ENCODE assay signal across 8 mouse cellular contexts in the genomic region with DNA sequence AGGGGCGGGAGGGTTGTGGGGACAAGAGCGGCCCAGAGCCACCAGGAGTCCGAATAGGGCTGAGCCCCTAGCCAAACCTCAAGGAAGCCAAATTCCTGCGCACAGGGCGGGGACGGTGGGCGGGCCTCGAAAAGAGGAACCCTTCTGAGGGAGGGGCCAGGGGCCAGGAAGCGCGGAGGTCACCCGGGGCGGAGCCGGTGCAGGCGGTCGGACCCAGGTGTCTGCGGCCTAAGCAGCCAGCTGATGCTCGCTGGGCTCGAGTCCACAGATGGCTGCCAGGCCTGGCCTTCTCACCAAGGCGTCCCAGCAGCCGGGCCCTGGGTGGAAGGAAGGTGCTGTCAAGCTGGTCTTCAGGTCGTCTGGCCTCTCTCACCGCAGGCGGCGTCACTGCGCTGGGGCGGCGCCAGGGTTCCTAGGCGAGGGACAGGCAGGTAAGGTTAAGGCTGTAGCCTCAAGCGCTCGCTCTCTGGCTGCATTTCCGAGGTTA. TPM values are rescaled to one million over a fixed set of nuclear protein-coding genes. Genes with fewer than 3 reads are reported as not detected.
DNase-seq lines count a peak whose midpoint lies in the region; ATAC-seq and TF ChIP-seq lines count a peak whose summit lies in the region.

No protein-coding gene starts in this region.

- peak; percentile 24 for DNase-seq in kidney, adult 2 months
- DNase-seq in kidney, adult 18-20 months, result no peak
- peak; percentile 72 to 76 for DNase-seq in cerebellum, adult 2 months
- DNase-seq in liver, embryonic 11.5 days (ENCODE audit: low spot score), result peak; percentile 72
- DNase-seq in frontal cortex, postnatal 36 days (ENCODE audit: low spot score in 2 of 2), result no peak
- DNase-seq in adrenal gland, adult 2 months, result no peak

- H3K4me1 ChIP-seq in kidney, adult 2 months (ENCODE audit: control insufficient read depth, insufficient read depth, low read length), result no peaks in the 10 kb centered on the region
- peaks cover 27% of the 10 kb centered on the region for H3K4me1 ChIP-seq in cerebellum, adult 2 months (ENCODE audit: control insufficient read depth, insufficient read depth, low read length)
- peaks cover 3% of the 10 kb centered on the region; the same call in 1 of the 2 replicates for H3K4me1 ChIP-seq in heart, embryonic 16.5 days (ENCODE audit: control insufficient read depth, insufficient read depth, low read length)
- peaks cover 9% of the 10 kb centered on the region for H3K4me1 ChIP-seq in liver, embryonic 11.5 days (replicated peaks; ENCODE audit: control insufficient read depth, insufficient read depth, low read length)
- 0 out of 2 replicates have a peak, but pooled peaks cover 4% of the 10 kb centered on the region for H3K4me1 ChIP-seq in neural tube, embryonic 15.5 days

- H3K27me3 ChIP-seq in kidney, adult 2 months (replicated peaks; ENCODE audit: control insufficient read depth, insufficient read depth, low read length), result no peaks in the 10 kb centered on the region
- no peaks in the 10 kb centered on the region for H3K27me3 ChIP-seq in cerebellum, adult 2 months (ENCODE audit: control insufficient read depth, insufficient read depth, low read length)
- no peaks in the 10 kb centered on the region for H3K27me3 ChIP-seq in heart, embryonic 16.5 days (ENCODE audit: control insufficient read depth, insufficient read depth, low read length)
- H3K27me3 ChIP-seq in liver, embryonic 11.5 days (replicated peaks; ENCODE audit: control insufficient read depth, insufficient read depth, low read length), result no peaks in the 10 kb centered on the region; the same call in 1 of the 2 replicates
- no peaks in the 10 kb centered on the region for H3K27me3 ChIP-seq in neural tube, embryonic 15.5 days (replicated peaks)

- 43% methylated on average over 31 of the region's 31 CpGs for WGBS in kidney, adult 2 months
- 16% methylated on average over 31 of the region's 31 CpGs for WGBS in cerebellum, adult 2 months
- 27% methylated on average over 30 of the region's 31 CpGs for WGBS in heart, embryonic 16.5 days
- WGBS in liver, embryonic 11.5 days, result 17% methylated on average over 31 of the region's 31 CpGs
- WGBS in neural tube, embryonic 15.5 days, result 19% methylated on average over 31 of the region's 31 CpGs

- peak overlapping the region; percentile 2; the same call in 1 of the 2 replicates for H3K4me3 ChIP-seq in kidney, adult 2 months (ENCODE audit: insufficient read depth, low read depth, low read length)
- no peak overlapping the region for H3K4me3 ChIP-seq in cerebellum, adult 2 months (replicated peaks; ENCODE audit: insufficient read depth, low read depth, low read length)
- peak overlapping the region; percentile 31 for H3K4me3 ChIP-seq in heart, embryonic 16.5 days (ENCODE audit: low read length)
- peak overlapping the region; percentile 45 for H3K4me3 ChIP-seq in liver, embryonic 11.5 days (ENCODE audit: low read depth, low read length)
- H3K4me3 ChIP-seq in neural tube, embryonic 15.5 days (replicated peaks), result no peak overlapping the region

- no peak; the same call in 1 of the 2 replicates for ATAC-seq in heart, embryonic 16.5 days (replicated peaks; ENCODE audit: extremely low read depth, insufficient read depth, low FRiP score)
- ATAC-seq in liver, embryonic 11.5 days (replicated peaks; ENCODE audit: low FRiP score), result peak; percentile 78
- no peak for ATAC-seq in neural tube, embryonic 15.5 days (ENCODE audit: low FRiP score)

- peaks cover 4% of the 10 kb centered on the region for H3K9me3 ChIP-seq in heart, embryonic 16.5 days (replicated peaks; ENCODE audit: control insufficient read depth, low read length)
- H3K9me3 ChIP-seq in liver, embryonic 11.5 days (ENCODE audit: control insufficient read depth, low read length), result no peaks in the 10 kb centered on the region
- H3K9me3 ChIP-seq in neural tube, embryonic 15.5 days (replicated peaks), result 0 out of 2 replicates have a peak, but pooled peaks cover 3% of the 10 kb centered on the region

- H3K4me2 ChIP-seq in heart, embryonic 16.5 days (ENCODE audit: low read depth, low read length), result peak overlapping the region; percentile 52
- peak overlapping the region; percentile 88 for H3K4me2 ChIP-seq in liver, embryonic 11.5 days
- H3K4me2 ChIP-seq in neural tube, embryonic 15.5 days, result peak overlapping the region; percentile 16; the same call in 1 of the 2 replicates

- no peak overlapping the region for H3K27ac ChIP-seq in kidney, adult 2 months (ENCODE audit: insufficient read depth, low read depth, low read length)
- H3K27ac ChIP-seq in cerebellum, adult 2 months (ENCODE audit: insufficient read depth, low read length), result peak overlapping the region; percentile 20; the same call in 1 of the 2 replicates
- H3K27ac ChIP-seq in heart, embryonic 16.5 days (ENCODE audit: low read length), result no peak overlapping the region
- no peak overlapping the region for H3K27ac ChIP-seq in liver, embryonic 11.5 days (ENCODE audit: low read depth, low read length)
- H3K27ac ChIP-seq in neural tube, embryonic 15.5 days (replicated peaks), result no peak overlapping the region

- H3K36me3 ChIP-seq in kidney, adult 2 months (ENCODE audit: control insufficient read depth, insufficient read depth, low read length), result no peaks in the 10 kb centered on the region
- no peaks in the 10 kb centered on the region for H3K36me3 ChIP-seq in heart, embryonic 16.5 days (ENCODE audit: control insufficient read depth, insufficient read depth)
- H3K36me3 ChIP-seq in liver, embryonic 11.5 days (ENCODE audit: control insufficient read depth, insufficient read depth, low read length), result no peaks in the 10 kb centered on the region
- no peaks in the 10 kb centered on the region for H3K36me3 ChIP-seq in neural tube, embryonic 15.5 days

- no peak for TF ChIP-seq CTCF in kidney, adult 2 months (conservative IDR thresholded peaks at IDR 0.05; ENCODE audit: insufficient read depth, insufficient read length, low read depth, low read length)
- no peak for TF ChIP-seq CTCF in cerebellum, adult 2 months (IDR thresholded peaks at IDR 0.05; ENCODE audit: borderline replicate concordance, insufficient read depth, low read depth, low read length)

- H3K9ac ChIP-seq in heart, embryonic 16.5 days (ENCODE audit: low read length), result peak overlapping the region; percentile 55; the same call in 1 of the 2 replicates
- peak overlapping the region; percentile 47; the same call in 1 of the 2 replicates for H3K9ac ChIP-seq in liver, embryonic 11.5 days (ENCODE audit: low read depth, low read length)
- no peak overlapping the region for H3K9ac ChIP-seq in neural tube, embryonic 15.5 days (replicated peaks)

- TF ChIP-seq POLR2A in kidney, adult 2 months (IDR thresholded peaks at IDR 0.05; ENCODE audit: low read depth, low read length), result no peak
- TF ChIP-seq POLR2A in cerebellum, adult 2 months (IDR thresholded peaks at IDR 0.05; ENCODE audit: borderline replicate concordance, insufficient read depth, low read length), result no peak

RNA-seq across cellular contexts. Expression of gene Cdh15, which starts 22.7 kb away (rescaled TPM):
- 0.11 TPM in 1 of 2 replicates, not detected in the other for polyA plus RNA-seq in kidney, adult 2 months (2012; rRNA removed)
- 26.5 and 34.3 TPM in 2 replicates for polyA plus RNA-seq in cerebellum, adult 2 months (2012; rRNA removed)
- polyA plus RNA-seq in heart, embryonic 16.5 days (2015; fragmentation: Nextera tagmentation; extraction: Ambion mirVana), result 0.41 and 0.51 TPM in 2 replicates
- 0.97 and 1.5 TPM in 2 replicates for polyA plus RNA-seq in liver, embryonic 11.5 days (2014; fragmentation: Nextera tagmentation; extraction: Ambion mirVana)
- polyA plus RNA-seq in neural tube, embryonic 15.5 days (2015; fragmentation: Nextera tagmentation; extraction: Ambion mirVana), result 2.7 and 3.2 TPM in 2 replicates
- under 1 TPM; 0.79 to 0.95 TPM for total RNA-seq in adrenal gland, adult 2 months (2021)
- 0.72 and 0.79 TPM in 2 replicates for polyA plus RNA-seq in adrenal gland, adult 2 months (2012; rRNA removed)

Comparison
In these comparisons a context has a peak if more than half of its experiments do, and no peak if none do; other contexts are left out.
1. DNase-seq: peak in kidney, adult 2 months (single experiment), cerebellum, adult 2 months (2 of 2) and liver, embryonic 11.5 days (single experiment); none in kidney, adult 18-20 months (single experiment), frontal cortex, postnatal 36 days (0 of 2) and adrenal gland, adult 2 months (single experiment).
2. H3K4me3 ChIP-seq: peak in kidney, adult 2 months (single experiment), heart, embryonic 16.5 days (single experiment) and liver, embryonic 11.5 days (single experiment); none in cerebellum, adult 2 months (single experiment) and neural tube, embryonic 15.5 days (single experiment).
3. H3K4me2 ChIP-seq: peak in every context shown above with its lines; median percentile 88 in liver, embryonic 11.5 days; 52 in heart, embryonic 16.5 days; 16 in neural tube, embryonic 15.5 days.